Mouse (Mus musculus) right cerebral cortex, adult 2 months (tissue): ENCODE data around the gene Tesmin.
A peak's percentile ranks its signal among the peaks of the same experiment; 100 is the strongest.

Source experiments
- DNase-seq, 2 experiments: peaks; one replicate each; pipeline ENCODE4 v3.0.0; 2021 to 2022; ENCODE audit warnings: low spot score in 2 of 2

The Tesmin gene

DNA sequence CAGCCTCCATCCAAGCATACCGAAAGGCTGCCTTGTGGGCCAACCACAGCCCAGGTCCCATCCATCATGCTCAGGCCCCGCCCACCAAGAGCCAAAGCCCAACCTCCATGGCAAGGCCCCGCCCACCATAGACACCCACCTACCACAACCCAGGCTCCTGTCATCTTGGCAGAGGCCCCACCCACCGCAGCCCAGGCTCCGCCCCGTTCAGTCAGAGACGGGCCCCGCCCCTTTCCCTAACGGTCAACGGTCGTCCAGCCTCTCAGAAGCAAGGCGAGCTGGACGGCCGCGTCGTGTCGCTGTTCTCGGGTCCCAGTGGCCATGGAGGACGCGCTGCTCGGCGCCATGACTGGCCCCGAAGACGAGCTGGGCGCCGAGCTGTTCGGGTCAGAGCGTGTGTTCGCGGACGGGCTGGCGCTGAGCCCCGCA is at the start of gene Tesmin:
Tesmin (plus strand) TSS at position 229 of the 429 bp plus-strand sequence.
- DNase-seq, result peak; percentile 38 to 59

DNA sequence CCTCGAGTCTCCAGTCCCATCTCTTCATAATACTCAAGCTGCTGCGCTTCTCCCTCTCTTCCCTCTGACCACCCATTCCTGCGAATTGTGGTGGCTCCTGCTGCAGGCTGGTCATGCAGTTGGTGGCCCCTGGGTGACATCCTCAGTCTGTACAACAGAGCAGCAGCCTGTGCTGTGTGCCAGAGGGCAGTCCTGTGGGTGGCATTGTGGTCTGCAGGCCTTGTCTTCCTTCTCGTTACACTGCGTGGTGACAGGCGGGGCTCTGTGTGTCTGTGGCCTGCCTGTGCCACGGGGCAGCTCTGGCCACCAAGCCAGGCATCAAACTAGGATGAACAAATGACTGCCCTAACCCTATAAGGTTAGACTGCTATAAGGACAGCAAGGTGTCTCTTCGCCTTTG is 49.5 kb upstream of the Tesmin start:
- DNase-seq, result no peak

GRCm38 (mm10) chr19:3341021-3341420 is 47.6 kb upstream of the Tesmin start:
- peak in 1 of 2 experiments; percentile 55 for DNase-seq

DNA sequence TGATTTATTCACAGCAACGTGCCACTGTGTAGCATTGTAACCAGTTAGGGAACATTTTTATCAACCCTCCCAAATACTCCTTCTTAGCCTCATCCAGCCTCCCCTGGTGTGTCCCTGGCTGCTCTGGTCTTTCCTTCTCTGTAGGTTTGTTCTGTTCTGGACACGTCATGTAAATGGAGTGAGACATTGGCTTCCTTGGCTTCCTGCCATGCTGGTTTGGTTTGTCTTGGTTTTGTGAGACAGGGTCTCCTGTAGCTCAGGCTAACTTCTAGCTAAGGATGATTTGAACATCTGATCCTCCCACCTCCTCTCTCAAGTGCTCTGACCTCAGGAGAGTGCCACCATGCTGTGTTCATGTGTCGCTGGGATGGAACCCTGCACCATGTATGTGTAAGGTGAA is 44.7 kb upstream of the Tesmin start:
- DNase-seq, result no peak

DNA sequence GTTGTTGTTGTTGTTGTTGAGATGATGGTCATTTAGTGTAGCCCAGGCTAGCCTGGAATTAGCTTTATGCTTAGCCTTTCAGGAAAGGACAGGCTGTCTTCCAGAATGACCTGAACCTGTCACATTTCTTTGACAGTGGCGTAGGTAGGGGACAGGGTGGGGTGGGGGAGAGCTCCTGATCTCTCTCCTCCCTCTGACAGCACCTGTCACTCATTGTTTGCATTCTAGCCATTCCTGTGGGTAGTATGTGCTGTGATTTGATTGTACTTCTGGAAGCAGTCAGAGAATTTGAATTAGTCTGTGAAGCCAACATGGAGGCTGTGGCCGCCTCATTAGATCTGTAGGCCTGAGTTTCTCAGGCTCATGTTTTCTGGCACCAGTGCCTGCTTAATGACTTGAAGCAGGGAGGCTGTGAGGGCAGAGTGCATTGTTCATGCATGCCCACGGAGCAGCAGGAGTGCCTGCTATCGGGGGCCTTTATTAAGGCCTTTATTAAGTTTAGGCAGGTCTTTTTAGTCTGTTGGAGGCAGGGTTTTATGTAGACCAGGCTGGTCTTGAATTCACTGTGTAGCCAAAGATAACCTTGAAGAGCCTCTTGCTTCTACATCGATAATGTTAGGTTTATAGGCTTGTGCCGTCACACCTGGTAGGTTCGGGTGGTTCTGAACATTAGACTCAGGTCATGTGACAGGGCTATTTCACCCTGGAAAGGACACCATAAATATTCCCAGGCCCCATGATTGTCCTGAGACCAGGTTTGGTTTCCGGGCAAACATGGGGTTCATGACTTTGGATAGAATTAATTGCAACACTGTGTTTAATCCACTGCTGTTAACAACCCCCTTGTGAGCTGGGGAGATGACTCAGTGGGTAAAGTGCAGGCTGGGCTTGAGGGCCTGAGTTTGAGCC is 43.8 kb upstream of the Tesmin start:
- no peak for DNase-seq

DNA sequence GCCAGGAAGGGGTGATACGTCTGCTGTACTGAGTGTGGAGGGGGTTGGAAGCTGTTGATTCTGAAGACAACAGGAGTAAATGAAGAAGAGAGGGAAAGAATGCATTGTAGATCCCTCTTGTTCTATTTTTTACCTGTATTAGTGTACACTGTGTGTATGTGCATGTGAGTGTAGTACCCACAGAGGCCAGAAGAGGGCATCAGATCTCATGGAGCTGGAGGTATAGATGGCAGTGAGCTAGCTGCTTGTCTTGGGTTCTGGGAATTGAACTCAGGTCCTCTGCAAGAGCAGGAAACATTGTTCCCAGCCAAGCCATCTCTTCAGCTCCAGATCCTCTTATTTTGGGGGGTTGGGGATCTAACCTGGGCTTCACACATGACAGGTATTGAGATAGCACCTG is 40.9 kb upstream of the Tesmin start:
- no peak for DNase-seq

- DNase-seq, result peak in 1 of 2 experiments; percentile 6
Measured at GRCm38 (mm10) chr19:3353415-3354111, 35.1 kb upstream of the Tesmin start.

DNA sequence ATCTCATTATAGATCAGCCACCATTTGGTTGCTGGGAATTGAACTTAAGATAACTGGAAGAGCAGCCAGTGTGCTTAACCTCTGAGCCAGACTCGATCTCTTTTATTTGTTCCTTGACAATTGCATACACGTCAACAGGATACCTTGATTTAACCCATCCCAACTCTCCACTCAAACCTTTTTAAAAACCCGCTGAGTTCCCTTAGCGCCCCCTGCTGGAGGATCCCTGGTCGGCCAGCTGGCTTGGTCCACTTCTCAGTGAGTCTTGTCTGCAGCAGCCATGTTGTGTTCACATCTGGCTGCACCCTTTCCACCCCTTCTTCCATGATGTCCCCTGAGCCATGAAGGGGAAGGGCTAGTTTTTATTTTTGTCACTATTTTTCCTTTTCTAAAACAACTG is 33.6 kb upstream of the Tesmin start:
- no peak for DNase-seq

DNA sequence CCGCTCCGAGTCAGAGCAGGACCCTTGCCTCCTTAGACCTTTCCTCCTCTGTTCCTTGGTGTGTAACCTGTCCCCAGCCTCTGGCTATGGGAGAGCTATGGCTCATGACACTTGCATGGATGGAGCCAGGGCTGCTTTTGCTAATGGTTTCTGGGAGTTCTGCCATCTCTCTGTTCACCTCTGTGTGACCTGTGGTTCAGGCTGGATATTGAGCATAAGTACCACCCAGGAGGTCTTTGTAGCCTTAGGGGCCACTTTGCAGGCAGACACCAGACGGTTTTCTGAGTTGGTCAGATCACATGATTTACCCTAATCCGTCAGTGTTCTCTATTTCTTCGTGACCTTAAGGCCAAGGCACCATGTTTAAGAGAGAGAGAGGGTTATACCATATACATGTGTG is 32.1 kb upstream of the Tesmin start:
- DNase-seq, result no peak

DNA sequence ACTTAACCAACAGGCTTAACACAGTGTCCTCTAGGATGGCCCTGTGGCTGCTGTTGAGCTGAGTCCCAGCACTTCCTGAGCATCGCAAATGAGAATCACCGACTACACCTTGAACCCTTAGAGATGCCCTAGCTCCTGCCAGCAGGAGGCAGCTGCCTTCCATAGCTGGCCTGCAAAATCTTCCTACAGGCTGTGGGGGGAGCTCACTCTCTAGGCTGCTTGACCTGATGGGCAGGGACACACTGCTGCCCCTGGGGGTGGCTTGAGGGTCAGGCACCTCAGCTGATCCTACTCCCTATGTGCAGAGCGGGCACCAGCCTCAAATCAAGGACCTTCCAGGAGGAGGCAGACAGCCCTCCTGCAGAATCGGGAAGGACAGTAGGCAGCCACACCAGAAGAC is 31.0 kb upstream of the Tesmin start:
- no peak for DNase-seq

DNA sequence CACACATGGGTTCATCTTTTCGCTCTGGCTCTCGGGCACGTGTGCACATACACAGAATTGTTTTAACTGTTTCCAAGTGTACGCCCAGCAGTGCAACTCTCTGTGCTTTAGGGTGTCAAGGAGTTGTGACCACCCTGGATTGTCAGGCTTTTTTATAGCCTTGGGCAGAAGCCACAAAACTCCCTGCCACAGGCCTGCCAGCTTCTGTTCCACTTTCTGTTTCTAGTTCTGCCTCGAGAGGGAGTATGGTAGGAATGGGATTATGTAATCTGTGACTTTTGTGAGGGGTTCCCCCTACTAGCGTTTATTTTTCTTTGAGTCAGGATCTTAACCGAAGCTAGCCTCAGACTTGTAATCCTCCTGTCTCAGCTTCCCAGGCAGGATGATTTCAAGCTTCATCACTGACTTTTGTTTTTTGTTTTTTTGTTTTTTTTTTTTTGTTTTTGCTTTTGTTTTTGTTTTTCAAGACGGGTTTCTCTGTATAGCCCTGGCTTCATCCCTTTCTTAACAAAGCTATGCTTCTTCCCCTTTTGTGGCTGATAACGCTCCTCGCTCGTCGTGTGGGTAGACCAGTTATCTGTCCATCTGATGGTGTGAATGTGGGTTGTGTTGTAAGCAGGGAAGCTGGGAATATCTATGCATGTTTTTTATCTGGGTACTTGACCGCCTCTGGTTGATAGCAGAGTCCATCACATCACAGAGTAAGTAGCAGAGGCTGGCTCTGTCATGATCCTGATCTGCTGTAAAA is 28.6 kb upstream of the Tesmin start:
- no peak for DNase-seq

GRCm38 (mm10) chr19:3363510-3363909 is 25.1 kb upstream of the Tesmin start:
- DNase-seq, result no peak

DNA sequence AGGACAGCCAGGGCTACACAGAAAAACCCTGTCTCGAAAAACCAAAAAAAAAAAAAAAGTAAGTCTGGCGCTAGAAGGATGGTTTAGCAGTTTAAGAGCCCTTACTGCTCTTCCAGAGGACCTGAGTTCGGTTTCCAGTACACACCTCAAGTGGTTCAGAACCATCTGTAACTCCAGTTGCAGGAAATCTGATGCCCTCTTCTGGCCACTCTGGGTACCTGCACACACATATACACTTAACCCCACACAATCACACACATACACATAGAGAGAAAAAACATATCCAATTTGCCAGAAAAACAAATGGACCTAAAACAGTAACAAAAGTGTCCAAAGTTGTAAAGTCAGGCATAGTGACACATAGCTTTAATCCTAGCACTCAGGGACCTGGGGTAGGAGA is 23.6 kb upstream of the Tesmin start:
- DNase-seq, result no peak

DNA sequence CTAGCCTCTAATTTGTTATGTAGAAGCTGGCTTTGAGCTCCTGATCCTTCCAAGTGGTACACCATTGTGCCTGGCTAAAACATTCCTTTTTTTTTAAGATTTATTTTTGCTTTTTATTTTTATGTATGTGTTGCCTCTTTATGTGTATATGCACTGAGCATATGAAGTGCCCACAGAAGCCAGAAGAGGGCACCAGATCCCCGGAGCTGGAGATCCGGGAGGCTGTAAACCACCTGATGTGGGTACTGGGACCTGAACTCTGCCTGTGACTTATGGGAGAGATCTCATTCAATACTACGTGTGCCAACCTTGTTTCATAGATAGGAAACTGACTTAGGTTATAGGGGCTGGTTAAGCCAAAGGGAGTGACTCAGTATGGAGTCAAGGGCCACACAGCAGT is 20.4 kb upstream of the Tesmin start:
- DNase-seq, result no peak

- DNase-seq, result no peak
Measured at GRCm38 (mm10) chr19:3373380-3373779, 15.3 kb upstream of the Tesmin start.

DNA sequence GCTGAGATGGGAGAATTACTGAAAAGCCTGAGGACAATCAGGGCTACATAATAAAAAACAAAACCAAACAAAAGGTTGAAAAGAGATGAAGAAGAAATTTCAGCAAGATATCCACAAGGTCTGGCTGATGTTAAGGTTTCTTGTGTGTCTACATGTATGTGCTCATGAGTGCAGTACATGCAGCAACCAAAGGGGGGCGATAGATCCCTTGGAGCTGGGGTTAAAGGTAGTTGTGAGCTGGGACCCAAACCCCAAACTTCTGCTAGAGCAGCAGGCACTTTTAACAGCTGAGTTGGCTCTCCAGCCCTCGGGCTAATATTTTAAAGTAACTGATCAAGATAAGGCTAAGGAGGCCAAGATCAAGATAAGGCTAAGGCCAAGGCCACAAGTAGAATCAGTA is 14.6 kb upstream of the Tesmin start:
- no peak for DNase-seq

- DNase-seq, result no peak
Measured at GRCm38 (mm10) chr19:3375945-3376495, 12.6 kb upstream of the Tesmin start.

DNA sequence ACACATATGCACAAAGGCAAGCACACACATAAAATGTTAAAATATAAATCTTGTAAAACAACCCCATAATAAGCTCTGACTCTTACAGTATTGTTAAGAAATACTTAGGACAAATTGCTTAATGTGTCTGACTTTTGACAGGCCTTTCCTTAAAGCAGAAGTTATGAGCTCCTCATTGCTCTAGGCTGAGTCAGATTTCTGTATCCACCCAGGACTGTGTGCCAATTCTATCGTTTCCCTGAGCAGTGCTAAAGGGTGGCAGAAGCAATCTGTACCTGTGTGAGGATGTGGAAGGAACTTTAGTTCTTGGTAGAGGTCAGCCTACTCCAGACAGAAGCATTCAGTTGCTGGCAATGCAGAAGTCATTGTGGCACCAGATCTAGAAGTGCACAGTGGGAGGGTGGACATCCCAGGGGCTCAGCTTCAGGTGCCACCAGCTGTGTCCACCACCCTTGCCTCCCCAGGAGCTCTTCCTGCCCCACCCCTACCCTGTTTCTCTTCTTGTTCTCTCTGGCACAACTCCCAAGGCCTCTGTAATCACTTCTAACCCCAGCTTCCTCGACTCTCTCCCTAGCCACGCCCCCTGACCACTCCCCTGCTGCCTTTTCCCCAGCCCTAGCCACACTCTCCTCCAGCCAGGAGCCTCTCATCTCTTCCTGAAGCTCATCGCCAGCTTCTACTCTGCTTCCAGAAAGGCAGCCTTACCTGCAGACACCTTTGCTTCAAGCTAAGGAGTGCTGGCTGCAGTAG is 11.5 kb upstream of the Tesmin start:
- DNase-seq, result no peak

GRCm38 (mm10) chr19:3378614-3379013 is 10.0 kb upstream of the Tesmin start:
- no peak for DNase-seq

DNA sequence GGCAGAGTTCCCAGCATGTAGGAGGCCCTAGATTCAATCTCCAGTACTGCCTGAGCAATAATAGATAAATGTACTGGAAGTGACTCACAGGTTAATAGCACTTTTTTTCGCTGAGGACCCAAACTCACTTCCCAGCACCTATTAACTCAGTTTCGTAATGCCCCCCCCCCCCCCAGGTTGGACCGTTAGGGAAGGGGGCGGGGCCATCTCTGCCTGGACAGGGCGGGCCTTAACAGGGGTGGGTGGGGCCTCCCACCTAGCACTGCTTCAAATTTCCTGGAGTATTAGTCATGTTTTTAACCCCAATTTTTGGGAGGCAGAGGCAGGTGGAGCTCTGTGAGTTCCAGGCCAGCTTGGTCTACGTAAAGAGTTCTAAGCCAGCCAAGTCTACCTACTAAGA is 596 bp upstream of the Tesmin start:
- no peak for DNase-seq

GRCm38 (mm10) chr19:3389089-3389488 is 432 bp downstream of the Tesmin start:
- peak; percentile 83 to 86 for DNase-seq
